Mouse (Mus musculus) brown adipose tissue, adult 24 weeks (tissue): ENCODE measurements around the gene Sim2. TPM values are rescaled to one million over a fixed set of nuclear protein-coding genes. Genes with fewer than 3 reads are reported as not detected.

Source experiments
- H3K27ac ChIP-seq: fragments of 200-500 bp; replicated peaks from 2 replicates; pipeline ENCODE4 v1.5.1; 2012; ENCODE audit warnings: low read depth, mild to moderate bottlenecking, low read length
- H3K4me1 ChIP-seq: fragments of 200-500 bp; 2 replicates; pipeline ENCODE4 v1.6.1; 2012; ENCODE audit warnings: low read length, mixed read lengths; ENCODE audit not compliant: control insufficient read depth, insufficient read depth, insufficient read length
- H3K4me3 ChIP-seq: fragments of 200-500 bp; 2 replicates; pipeline ENCODE4 v1.5.1; 2012; ENCODE audit warnings: low read depth, mild to moderate bottlenecking, low read length, moderate library complexity; ENCODE audit not compliant: insufficient read depth
- polyA plus RNA-seq: library from polyadenylated mRNA; stranded (reverse); fragments of >200 nt; gene quantifications from 2 replicates; pipeline ENCODE4 v1.2.4, GENCODE M21; 2012; ENCODE audit not compliant: missing spikeins, insufficient read depth, insufficient read length

Sim2 gene
- polyA plus RNA-seq: 0.52 and 0.96 TPM in 2 replicates

DNA sequence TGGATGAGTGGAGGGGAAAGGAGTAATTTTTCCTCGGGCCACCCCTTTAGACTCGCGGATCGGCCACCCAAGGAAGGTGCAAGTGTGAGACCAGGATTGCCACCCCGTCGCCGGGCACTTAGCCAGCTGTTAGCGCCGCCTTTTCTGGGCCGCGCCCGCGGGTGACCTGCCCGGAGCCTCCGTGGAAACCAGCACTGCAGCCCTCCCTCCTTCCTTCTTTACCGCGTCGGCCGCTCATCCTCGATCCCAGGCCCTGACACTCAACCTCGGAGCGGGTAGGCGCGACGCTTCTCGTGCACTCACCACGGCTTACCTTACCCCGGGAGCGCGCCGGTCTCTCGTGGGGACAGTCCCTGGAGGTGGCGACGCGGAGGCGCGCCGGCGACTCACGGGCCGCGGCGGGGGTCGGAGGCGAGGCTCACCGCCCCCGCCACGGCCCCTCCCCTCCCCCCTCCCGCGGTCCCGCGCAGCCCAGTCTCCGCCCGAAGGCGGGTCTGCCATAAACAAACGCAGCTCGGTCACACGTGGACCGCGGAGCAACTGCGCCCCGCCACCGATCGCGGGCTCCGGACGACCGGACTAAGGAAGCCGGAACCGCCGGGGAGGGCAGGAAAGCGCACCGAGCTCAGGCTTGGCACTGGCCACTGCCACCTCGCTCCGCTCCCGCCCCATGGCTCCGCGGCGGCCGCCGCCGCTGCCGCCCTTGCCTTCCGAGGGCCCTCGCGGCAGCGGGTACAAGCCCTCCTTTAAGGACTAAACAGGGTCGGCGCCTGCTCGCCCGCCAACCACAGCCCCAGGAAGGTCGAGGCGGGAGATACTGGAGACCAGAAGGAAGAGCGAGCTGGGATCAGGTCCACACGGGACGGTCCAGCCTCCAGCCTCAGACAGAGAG, at the start of gene Sim2:
Sim2 (plus strand) TSS at position 221 of the 892 bp plus-strand sequence.
- peak within 1 kb of the TSS; percentile 57 for H3K4me3 ChIP-seq
- H3K4me1 ChIP-seq: peaks cover 3% of the 10 kb centered on the region; the same call in 1 of the 2 replicates
- H3K27ac ChIP-seq: no peak within 1 kb of the TSS

DNA sequence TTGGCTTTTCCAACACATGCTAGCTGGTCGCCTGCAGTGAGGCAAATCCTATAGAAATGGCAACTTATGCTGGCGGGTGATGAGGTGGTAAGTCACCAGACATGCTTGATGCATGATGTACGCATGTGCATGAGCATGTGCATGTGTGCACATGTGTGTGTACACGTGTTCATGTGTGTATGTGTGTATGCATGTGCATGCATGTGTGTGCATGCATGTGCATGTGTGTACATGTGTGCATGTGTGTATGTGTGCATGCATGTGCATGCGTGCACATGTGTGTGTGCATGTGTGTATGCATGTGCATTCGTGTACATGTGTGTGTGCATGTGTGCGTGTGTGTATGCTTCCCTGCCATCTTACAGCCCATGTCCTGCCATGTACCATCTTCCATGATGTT, 47.5 kb upstream of the Sim2 start:
- no peak overlapping the region for H3K4me3 ChIP-seq
- H3K27ac ChIP-seq: no peak overlapping the region
- no peaks in the 10 kb centered on the region for H3K4me1 ChIP-seq

DNA sequence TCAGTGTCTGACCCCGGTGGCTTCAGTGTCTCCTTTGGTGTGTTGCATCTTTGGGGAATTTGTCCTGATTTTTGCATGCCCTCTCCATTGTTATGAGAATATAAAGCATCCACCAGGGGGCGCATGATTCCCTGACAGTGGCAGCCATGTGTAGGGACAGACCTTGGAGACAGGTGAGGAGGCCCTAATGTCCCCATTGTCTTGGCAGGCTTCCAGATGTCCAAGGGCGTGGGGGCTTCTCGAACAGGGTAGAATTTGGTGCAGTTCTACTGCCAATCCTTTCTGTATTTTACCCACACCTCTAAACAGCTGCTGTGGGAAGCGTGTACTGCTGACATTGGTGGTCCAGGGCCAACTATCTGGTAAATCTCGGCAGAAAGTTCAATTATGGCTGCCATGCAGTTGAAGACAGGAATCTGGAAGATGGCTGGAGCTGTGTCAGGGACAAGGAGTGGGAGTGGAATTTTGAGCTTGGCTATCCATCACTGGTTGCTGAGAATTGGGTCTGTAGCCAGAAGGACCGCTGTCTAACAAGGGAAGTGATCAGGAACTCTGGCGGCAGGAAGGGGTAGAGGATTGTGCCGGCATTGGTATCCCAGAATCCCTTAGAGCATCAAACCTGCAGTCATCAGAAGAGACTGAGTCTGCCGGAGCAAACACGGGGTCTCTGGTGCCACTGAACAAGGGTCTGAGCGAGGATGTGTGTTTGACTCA, 46.3 kb upstream of the Sim2 start:
- Histone ChIP-seq H3K4me3 (no peak overlapping the region), H3K4me1 (no peaks in the 10 kb centered on the region), H3K27ac (no peak overlapping the region)

DNA sequence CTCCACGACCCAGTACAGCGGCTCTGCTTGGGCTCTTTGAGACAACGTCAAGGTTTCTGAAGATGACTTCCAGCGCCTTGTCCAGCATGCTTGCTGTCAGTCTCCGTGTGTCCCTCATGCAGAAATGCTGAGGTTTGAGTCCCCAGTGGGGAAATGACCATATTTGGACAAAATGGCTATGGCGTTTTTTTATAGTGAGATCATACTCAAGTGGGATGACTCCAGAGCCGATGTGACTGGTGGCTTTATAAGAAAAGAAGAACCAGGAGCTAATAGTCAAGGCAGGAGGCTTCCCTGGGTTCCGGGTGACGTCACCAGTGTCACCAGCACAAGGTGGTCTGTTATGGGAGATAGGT, 45.8 kb upstream of the Sim2 start:
- Histone ChIP-seq H3K4me1 (no peaks in the 10 kb centered on the region), H3K4me3 (no peak overlapping the region), H3K27ac (no peak overlapping the region)

DNA sequence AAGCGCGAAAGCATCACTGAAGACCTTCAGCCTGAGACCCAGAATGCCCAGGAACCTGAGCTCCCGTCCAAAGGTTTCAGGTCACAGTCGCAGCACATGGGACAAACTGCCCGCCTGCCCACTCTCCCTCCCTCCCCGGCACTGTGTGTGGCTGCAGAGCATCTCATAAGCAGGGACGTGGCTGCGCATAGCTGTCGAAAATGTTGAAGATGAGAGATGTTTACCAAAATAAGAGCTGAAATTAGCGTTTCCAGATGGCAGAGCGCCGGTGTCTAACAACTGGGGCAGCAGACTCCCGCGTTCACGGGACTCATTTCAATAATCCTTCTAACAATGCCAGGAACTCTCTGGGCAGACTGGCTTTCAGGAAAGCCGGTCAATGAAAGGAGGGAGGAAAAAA, 44.2 kb upstream of the Sim2 start:
- Histone ChIP-seq H3K27ac (no peak overlapping the region), H3K4me1 (no peaks in the 10 kb centered on the region), H3K4me3 (no peak overlapping the region)

DNA sequence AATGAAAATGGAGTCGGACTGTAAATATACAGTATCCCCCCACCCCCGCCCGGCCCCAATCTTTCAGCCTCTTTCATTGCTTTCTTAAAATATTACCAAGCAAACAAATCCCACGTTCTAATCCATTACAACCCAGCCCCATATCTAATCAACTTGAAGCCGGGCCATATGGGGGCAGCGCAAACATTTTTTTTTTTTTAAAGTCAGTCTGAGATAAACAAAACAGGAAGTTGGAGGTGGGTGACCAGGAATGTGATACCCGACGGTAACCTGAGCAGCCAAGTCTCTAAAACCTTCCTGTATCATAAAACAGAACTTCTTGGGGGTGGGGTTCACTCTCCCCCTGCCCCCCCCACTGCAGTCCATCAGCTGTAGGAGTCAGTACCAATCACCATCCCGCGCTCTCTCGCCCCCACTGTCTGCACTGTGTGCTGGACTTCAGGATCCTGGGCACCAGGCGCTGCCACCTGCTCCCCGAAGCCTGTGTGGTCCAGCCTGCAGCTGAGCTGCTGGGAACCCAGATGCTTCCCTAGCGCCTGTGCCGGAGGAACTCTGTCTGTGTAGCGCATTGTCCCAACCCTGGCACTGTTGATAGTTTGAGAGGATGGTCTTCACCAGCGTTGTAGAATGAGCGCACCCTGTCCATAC, 43.5 kb upstream of the Sim2 start:
- Histone ChIP-seq H3K4me1 (no peaks in the 10 kb centered on the region), H3K27ac (no peak overlapping the region), H3K4me3 (no peak overlapping the region)

DNA sequence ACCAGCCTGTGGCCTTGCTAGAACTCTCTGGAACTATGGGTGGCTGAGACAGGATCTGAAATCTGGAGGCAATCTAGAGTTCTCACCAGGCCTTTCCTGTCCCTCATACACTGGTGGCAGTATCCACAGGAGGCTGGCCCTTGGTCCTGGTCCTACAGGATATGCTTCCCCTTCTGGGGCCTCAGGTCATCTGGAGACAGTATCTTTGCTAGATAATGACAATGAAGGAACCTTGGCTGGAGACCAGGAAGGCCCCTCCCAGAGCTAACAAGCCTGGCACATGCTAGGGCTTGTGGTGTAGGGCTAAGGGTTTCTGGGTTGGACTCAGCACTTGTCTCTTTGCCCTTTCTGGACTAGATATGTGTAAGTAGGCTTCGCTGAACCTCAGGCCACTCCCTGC, 40.9 kb upstream of the Sim2 start:
- no peaks in the 10 kb centered on the region for H3K4me1 ChIP-seq
- no peak overlapping the region for H3K27ac ChIP-seq
- H3K4me3 ChIP-seq: no peak overlapping the region

DNA sequence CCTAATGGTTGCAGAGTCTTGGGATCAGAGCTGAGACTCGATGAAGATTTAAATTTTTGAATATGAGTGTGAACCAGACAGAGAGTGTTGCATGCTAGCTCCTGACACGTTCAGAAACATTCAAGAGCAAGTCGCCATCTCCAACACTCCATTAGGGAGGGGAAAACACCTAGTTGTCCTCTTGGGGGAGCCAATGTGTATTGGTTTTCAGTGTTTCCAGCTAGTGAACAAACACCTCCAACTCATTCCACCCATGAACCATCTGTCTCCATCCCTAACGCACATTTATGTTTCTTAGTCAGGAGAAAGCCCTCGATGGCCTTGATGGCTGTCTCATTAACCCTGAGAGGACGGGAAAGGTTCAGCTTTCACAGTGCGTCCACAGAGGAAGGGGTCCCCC, 39.7 kb upstream of the Sim2 start:
- Histone ChIP-seq H3K4me1 (no peaks in the 10 kb centered on the region), H3K27ac (no peak overlapping the region), H3K4me3 (no peak overlapping the region)

DNA sequence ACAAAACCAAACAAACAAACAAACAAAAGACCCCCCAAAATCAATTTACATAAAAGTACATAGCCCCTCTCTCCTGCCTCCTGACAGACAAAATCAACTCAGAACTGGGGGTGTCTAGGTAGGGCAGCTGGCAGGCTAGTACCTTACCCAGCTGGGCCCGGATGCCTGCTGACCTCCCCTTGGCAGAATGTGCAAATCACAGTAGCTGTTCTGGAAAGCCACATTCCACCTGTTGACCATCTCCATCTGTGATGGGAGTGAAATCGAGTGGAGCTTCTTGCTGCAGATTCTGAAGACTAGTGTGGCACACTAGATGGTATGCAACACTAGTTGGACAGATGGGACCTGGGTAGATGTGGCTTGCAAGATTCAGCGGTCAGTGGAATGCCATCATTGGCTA, 34.4 kb upstream of the Sim2 start:
- Histone ChIP-seq H3K4me3 (no peak overlapping the region), H3K27ac (no peak overlapping the region), H3K4me1 (no peaks in the 10 kb centered on the region)

DNA sequence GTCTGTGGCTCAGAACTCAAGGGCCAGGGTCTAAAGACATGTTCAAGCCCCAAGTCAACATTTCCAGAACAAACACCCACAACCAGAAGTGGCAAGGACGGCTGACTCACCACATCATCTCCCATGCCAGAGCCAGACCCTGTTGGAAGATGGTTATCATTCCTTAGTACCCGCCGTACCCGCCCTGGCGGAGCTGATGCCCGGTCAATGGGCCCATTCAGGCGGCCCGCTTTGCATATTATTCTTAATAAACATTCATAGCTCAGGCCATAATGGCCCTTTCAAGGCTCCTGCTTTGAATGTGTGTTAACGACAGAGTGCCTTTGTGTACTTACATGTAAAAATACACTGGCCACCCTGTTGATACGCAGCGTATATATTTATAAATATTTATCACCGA, 29.6 kb upstream of the Sim2 start:
- Histone ChIP-seq H3K27ac (no peak overlapping the region), H3K4me3 (no peak overlapping the region), H3K4me1 (peaks cover 6% of the 10 kb centered on the region; the same call in 1 of the 2 replicates)

DNA sequence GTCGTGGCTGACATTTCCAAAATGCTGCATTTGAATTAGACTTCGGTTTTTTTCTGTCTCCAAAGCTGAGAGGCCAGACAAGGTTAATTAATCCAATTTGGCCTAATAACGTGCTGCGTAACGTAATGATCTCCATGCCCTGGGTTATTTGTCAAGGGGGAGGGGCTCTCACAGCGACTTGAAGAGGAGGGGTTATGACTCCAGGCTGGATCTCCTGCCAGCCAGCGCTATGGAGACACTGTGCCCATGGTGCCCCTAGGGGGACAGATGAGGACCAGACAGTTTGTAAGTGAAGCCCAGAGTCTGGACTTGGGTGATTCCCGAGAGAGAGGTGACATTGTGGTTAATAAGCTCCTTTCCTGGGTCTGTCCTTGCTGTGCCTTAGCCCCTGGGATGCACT, 29.2 kb upstream of the Sim2 start:
- no peak overlapping the region for H3K27ac ChIP-seq
- H3K4me1 ChIP-seq: peaks cover 6% of the 10 kb centered on the region; the same call in 1 of the 2 replicates
- H3K4me3 ChIP-seq: no peak overlapping the region

DNA sequence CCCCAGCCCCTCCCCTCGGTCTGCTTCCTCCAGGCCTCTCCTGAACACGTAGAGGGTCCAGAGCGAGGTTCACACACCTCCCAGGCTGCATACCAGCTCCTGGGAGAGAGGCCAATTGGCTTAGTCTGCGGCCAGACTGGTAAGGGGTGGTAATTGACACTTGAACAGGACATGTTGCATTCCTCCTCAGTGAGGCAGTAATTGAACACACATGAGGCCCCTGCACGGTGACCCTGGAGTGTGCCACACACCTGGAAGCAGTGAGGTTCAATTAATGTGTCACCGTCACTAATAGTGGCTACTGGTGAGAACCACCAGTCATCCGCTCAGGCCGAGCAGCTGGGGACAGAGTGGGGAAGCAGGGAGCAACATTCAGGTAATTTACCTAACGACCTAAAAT, 24.9 kb upstream of the Sim2 start:
- peaks cover 6% of the 10 kb centered on the region; the same call in 1 of the 2 replicates for H3K4me1 ChIP-seq
- H3K4me3 ChIP-seq: no peak overlapping the region
- H3K27ac ChIP-seq: no peak overlapping the region

DNA sequence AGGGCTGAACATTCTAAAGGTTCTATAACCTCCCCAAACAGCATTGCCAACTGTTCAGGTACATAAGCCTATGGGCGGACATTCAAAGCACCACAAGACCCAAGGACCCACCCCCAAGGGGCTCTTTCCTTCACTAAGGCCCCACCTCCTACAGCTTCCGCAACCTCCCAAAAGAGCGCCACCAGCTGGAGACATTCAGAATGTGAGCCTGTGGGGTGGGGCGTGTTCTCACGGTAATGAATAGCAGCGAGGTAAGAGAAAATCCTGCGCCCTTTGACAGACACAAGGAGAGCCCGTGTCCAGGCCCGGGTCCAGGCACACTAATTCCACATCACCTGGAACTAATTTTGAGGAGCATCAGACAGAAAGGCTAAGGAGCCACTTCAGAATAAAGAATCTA, 20.5 kb upstream of the Sim2 start:
- H3K27ac ChIP-seq: no peak overlapping the region

DNA sequence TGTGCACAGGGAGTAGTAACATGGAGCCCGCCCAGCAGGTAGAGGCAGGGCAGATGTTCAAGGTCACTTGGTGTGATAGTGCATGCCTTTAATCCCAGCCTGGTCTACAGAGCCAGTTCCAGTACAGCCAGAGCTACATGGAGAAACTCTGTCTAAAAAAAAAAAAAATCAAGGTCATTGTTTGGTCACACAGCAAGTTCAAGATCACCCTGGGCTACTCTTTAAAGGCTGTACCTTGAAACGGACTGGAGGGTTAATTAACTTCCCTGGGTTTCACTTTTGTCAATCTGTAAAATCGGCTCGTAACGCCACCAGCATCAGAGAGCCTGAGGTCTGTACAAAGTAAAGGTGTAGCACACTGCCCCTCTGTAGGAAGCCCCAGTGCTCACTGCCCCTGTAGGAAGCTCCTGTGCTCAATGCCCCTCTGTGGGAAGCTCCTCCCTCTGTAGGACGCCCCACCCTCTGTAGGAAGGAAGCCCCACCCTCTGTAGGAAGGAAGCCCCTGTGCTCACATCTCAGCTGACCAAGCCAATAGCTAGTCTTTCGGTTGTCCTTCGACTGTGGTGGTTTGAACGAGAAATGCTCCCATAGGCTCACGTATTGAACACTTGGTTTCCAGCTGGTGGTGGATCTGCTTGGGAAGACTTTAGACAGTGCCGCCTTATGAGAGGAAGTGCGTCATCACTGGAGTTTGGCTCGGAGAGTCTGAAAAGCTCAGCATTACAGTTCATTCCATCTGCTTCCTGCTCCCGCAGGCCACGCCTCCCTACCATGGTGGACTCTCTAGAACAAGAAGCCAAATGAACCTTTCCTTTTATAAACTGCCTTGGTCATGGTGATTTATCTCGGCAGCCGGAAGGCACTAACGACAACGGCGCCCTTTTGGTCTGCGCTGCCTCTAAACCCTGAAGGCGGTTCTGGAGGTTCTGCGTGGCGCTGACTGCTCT, 18.7 kb upstream of the Sim2 start:
- Histone ChIP-seq H3K4me3 (peak overlapping the region; percentile 33; the same call in 1 of the 2 replicates), H3K4me1 (no peaks in the 10 kb centered on the region), H3K27ac (no peak overlapping the region)

More for the DNA sequence above, 20.5 kb upstream of the Sim2 start:
- Histone ChIP-seq H3K4me1 (peaks cover 3% of the 10 kb centered on the region; the same call in 1 of the 2 replicates), H3K4me3 (no peak overlapping the region)
